Mouse (Mus musculus): ENCODE measurements at regions not wholly inside any gene's neighbourhood (a gene's known extent, or its start where the extent isn't known, plus 50 kb on each side); places are given as distances from the start of the nearest gene placed in this dataset.

GRCm38 (mm10) chrX:11701095-11701494 is 373.5 kb downstream of the H2al1j start:
- TF ChIP-seq FLI1 (IDR thresholded peaks at IDR 0.05; ENCODE audit: low read length), result no peak
- no peak for TF ChIP-seq GATA1 (IDR thresholded peaks at IDR 0.05; ENCODE audit: borderline replicate concordance, low read length)
